Mouse (Mus musculus) lung, postnatal 0 days (tissue): ENCODE data around the gene Ehmt2. TPM values are rescaled to one million over a fixed set of nuclear protein-coding genes. Genes with fewer than 3 reads are reported as not detected.

Experiments used
- ATAC-seq: fragments of 200-750 bp; cut with Nextera tagmentation; 2 replicates; pipeline ENCODE4 v1.8.0; 2017; ENCODE audit warnings: moderate library complexity
- DNase-seq: peaks from one replicate; pipeline ENCODE4 v3.0.0-alpha.2; 2016; ENCODE audit warnings: low spot score
- H3K27ac ChIP-seq: fragments of 300-500 bp; sonication (generic); 2 replicates; pipeline ENCODE4 v1.5.1; 2014; ENCODE audit warnings: antibody characterized with exemption, mild to moderate bottlenecking, low read length, mixed read lengths
- H3K27me3 ChIP-seq: fragments of 300-500 bp; sonication (generic); replicated peaks from 2 replicates; pipeline ENCODE4 v1.6.1; 2014; ENCODE audit warnings: low read length, mixed read lengths; ENCODE audit not compliant: insufficient read depth
- H3K36me3 ChIP-seq: fragments of 300-500 bp; sonication (generic); 2 replicates; pipeline ENCODE4 v1.6.1; 2014; ENCODE audit warnings: low read length, mixed read lengths; ENCODE audit not compliant: insufficient read depth
- H3K4me1 ChIP-seq: fragments of 300-500 bp; sonication (generic); 2 replicates; pipeline ENCODE4 v1.6.1; 2014; ENCODE audit warnings: antibody characterized with exemption, low read depth, low read length, mixed read lengths; ENCODE audit not compliant: insufficient read depth
- H3K4me2 ChIP-seq: fragments of 300-500 bp; sonication (generic); replicated peaks from 2 replicates; pipeline ENCODE4 v1.6.1; 2014; ENCODE audit warnings: low read depth, mild to moderate bottlenecking, low read length, moderate library complexity, mixed read lengths
- H3K4me3 ChIP-seq: fragments of 300-500 bp; sonication (generic); 2 replicates; pipeline ENCODE4 v1.5.1; 2014; ENCODE audit warnings: low read depth, low read length
- H3K9ac ChIP-seq: fragments of 300-500 bp; sonication (generic); replicated peaks from 2 replicates; pipeline ENCODE4 v1.6.1; 2014; ENCODE audit warnings: low read depth, mild to moderate bottlenecking
- H3K9me3 ChIP-seq: fragments of 300-500 bp; sonication (generic); 2 replicates; pipeline ENCODE4 v1.6.1; 2016; ENCODE audit warnings: low read length, mixed read lengths
- CTCF ChIP-seq: IDR thresholded peaks from 2 replicates; pipeline ENCODE4 v1.5.1; 2016; ENCODE audit warnings: antibody characterized with exemption, mild to moderate bottlenecking
- EP300 ChIP-seq: IDR thresholded peaks from 2 replicates; pipeline ENCODE4 v1.6.1; 2016; ENCODE audit warnings: antibody characterized with exemption, mild to moderate bottlenecking, control low read depth
- WGBS: fragments of 180-500 bp; shearing (Covaris S2); extraction: QIAGEN DNeasy Blood & Tissue Kit; methylation state at CpG from one replicate; pipeline ENCODE4 v1.1.7; 2014; 5-methylcytosine and 5-hydroxymethylcytosine counted together
- polyA plus RNA-seq: library from polyadenylated mRNA; unstranded; fragments of >200 nt; fragmentation: Nextera tagmentation; extraction: Ambion mirVana; gene quantifications from 2 replicates; pipeline ENCODE4 v1.2.1, GENCODE M21; 2015

Ehmt2 gene
- polyA plus RNA-seq, 1 experiment from 2014 or later: 28.7 TPM

DNA sequence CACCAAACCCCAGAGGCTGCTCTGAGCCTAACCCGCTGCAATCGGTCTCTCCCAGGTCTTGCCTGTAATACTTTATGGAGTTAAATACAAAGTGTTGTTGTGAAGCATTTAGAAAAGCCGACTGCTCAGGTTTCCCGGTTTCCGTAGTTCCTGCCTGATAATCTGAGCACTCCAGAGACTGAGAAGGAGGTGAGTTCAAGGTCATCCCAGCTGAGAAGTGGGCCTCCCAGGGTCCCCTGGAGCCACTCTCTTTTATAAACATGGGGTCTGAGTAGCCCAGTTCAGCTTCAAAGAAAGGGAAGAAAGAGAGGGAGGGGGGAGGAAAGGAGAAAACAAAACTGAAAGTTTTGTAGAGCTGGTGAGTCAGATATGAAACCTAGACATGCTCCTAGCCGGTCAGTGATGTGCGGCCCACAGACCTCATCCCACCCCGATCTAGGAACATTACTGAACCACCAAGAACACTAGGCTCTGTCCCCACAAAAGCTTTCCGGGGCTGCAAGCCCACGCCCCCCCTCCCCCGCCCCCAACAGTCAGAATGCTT lies 18.9 kb upstream of the Ehmt2 start, which contains the start of gene Zbtb12:
TSS of gene Zbtb12 (plus strand) at position 148 of the 544 bp plus-strand sequence.
- no peak for DNase-seq
- 51% methylated on average over 11 of the region's 11 CpGs for WGBS
- Histone ChIP-seq H3K4me2 (no peak within 1 kb of the TSS), H3K9ac (no peak within 1 kb of the TSS), H3K27ac (no peak within 1 kb of the TSS), H3K36me3 (no peaks in the 10 kb centered on the region), H3K4me1 (no peaks in the 10 kb centered on the region), H3K4me3 (no peak within 1 kb of the TSS), H3K9me3 (no peaks in the 10 kb centered on the region), H3K27me3 (no peaks in the 10 kb centered on the region)
- ATAC-seq: no peak
- TF ChIP-seq CTCF (no peak), EP300 (no peak)

DNA sequence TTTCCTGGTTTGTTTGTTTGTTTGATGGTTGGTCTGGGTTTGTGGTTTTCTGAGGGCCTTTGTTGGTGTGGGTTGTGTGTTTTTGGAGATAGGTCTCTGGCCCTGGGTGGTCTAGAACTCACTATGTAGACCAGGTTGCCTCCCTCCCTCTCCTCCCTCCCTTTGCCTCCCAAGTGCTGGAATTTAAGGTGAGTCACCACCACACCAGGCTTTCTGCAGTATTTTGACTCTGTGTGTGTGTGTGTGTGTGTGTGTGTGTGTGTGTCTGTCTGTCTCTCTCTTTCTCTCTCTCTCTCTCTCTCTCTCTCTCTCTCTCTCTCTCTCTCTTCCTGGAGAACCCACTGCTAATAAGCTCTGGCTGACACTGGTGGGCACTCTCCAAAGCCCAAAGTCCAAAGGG lies 17.1 kb upstream of the Ehmt2 start:
- H3K9ac ChIP-seq: no peak overlapping the region
- no peak for DNase-seq
- no peaks in the 10 kb centered on the region for H3K4me1 ChIP-seq
- no peaks in the 10 kb centered on the region for H3K36me3 ChIP-seq
- H3K4me3 ChIP-seq: no peak overlapping the region
- H3K27ac ChIP-seq: no peak overlapping the region
- peak overlapping the region; percentile 36 for H3K4me2 ChIP-seq
- no peak for ATAC-seq
- H3K9me3 ChIP-seq: no peaks in the 10 kb centered on the region
- no peaks in the 10 kb centered on the region for H3K27me3 ChIP-seq
- TF ChIP-seq EP300 (no peak), CTCF (no peak)

GRCm38 (mm10) chr17:34881683-34882310 lies 16.5 kb upstream of the Ehmt2 start, which contains the start of gene Gm20547:
Gene Gm20547, minus strand, starts transcription at chr17:34882042.
- no peaks in the 10 kb centered on the region for H3K27me3 ChIP-seq
- H3K4me2 ChIP-seq: peak within 1 kb of the TSS; percentile 36
- H3K36me3 ChIP-seq: no peaks in the 10 kb centered on the region
- H3K9me3 ChIP-seq: no peaks in the 10 kb centered on the region
- no peak within 1 kb of the TSS for H3K27ac ChIP-seq
- TF ChIP-seq CTCF (no peak), EP300 (no peak)
- no peak for ATAC-seq
- no peak for DNase-seq
- 7% methylated on average over 15 of the region's 15 CpGs for WGBS
- H3K4me3 ChIP-seq: no peak within 1 kb of the TSS
- no peaks in the 10 kb centered on the region for H3K4me1 ChIP-seq
- no peak within 1 kb of the TSS for H3K9ac ChIP-seq

DNA sequence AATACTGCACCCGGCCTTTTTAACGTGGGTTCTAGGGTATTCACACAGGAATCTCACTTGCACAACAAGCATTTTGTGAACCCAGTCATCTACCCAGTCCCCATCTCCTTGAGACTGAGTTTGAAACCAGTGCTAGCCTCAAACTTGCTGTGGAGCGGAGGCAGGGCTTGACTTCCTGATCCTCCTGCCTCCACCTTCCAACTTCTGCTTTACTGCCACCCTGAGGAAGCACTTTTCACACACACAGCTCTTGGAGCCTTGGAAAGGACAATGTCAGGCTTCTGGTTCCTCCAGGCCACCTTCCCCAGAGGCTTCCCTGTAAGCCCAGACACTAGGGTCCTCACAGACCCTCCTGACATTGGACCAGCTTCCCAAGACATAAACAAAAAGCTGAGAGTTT lies 14.9 kb upstream of the Ehmt2 start:
- Histone ChIP-seq H3K9me3 (no peaks in the 10 kb centered on the region), H3K4me1 (no peaks in the 10 kb centered on the region), H3K27ac (no peak overlapping the region), H3K9ac (no peak overlapping the region), H3K36me3 (no peaks in the 10 kb centered on the region), H3K27me3 (no peaks in the 10 kb centered on the region), H3K4me2 (no peak overlapping the region), H3K4me3 (no peak overlapping the region)
- WGBS: 72% methylated on average over 3 of the region's 3 CpGs
- no peak for ATAC-seq
- DNase-seq: no peak
- TF ChIP-seq EP300 (no peak), CTCF (peak; percentile 29)

GRCm38 (mm10) chr17:34884704-34885103 lies 13.6 kb upstream of the Ehmt2 start:
- H3K4me2 ChIP-seq: no peak overlapping the region
- TF ChIP-seq EP300 (no peak), CTCF (no peak)
- no peaks in the 10 kb centered on the region for H3K9me3 ChIP-seq
- no peak overlapping the region for H3K9ac ChIP-seq
- no peaks in the 10 kb centered on the region for H3K36me3 ChIP-seq
- ATAC-seq: no peak
- WGBS: 86% methylated on average over 6 of the region's 6 CpGs
- no peak overlapping the region for H3K27ac ChIP-seq
- H3K27me3 ChIP-seq: no peaks in the 10 kb centered on the region
- H3K4me3 ChIP-seq: no peak overlapping the region
- no peak for DNase-seq
- no peaks in the 10 kb centered on the region for H3K4me1 ChIP-seq

GRCm38 (mm10) chr17:34885615-34886014 lies 12.7 kb upstream of the Ehmt2 start:
- no peak for DNase-seq
- 69% methylated on average over 3 of the region's 3 CpGs for WGBS

More at GRCm38 (mm10) chr17:34885615-34886014, 12.7 kb upstream of the Ehmt2 start:
- Histone ChIP-seq H3K9ac (no peak overlapping the region), H3K4me1 (no peaks in the 10 kb centered on the region), H3K9me3 (no peaks in the 10 kb centered on the region), H3K4me3 (no peak overlapping the region), H3K27ac (no peak overlapping the region), H3K27me3 (no peaks in the 10 kb centered on the region), H3K36me3 (no peaks in the 10 kb centered on the region), H3K4me2 (no peak overlapping the region)
- TF ChIP-seq CTCF: no peak
- no peak for TF ChIP-seq EP300
- ATAC-seq: no peak
